Mouse (Mus musculus): ENCODE data around the gene Pcdh8. TPM values are rescaled to one million over a fixed set of nuclear protein-coding genes. Genes with fewer than 3 reads are reported as not detected.

The Pcdh8 gene
- polyA plus RNA-seq, 1 experiment from 2014 or later: 0.50 TPM

- TF ChIP-seq CTCF (IDR thresholded peaks at IDR 0.05): no peak
- DNase-seq (ENCODE audit: low read depth, low spot score) (no peak), ATAC-seq (peak; percentile 19)
- peaks cover 13% of the 10 kb centered on the region for H3K27me3 ChIP-seq
- ChIA-PET POLR2A (no interaction called here), CTCF (interaction anchor here (0.7 kb wide), 1 partner anchor 131 kb away, joined by 3 read pairs; no protein-coding TSS in a partner anchor)
- in situ Hi-C loops (cut with MboI; ENCODE audit: low pct_unique_long_range_greater_than_20kb): no loop called here
Measured at GRCm38 (mm10) chr14:79754157-79754556, 17.0 kb downstream of the Pcdh8 start.

- ATAC-seq: no peak
- CTCF ChIA-PET: no interaction called here
- DNase-seq (ENCODE audit: low read depth, low spot score): no peak
- no peak for TF ChIP-seq CTCF (IDR thresholded peaks at IDR 0.05)
- in situ Hi-C loops (cut with MboI; ENCODE audit: low pct_unique_long_range_greater_than_20kb): no loop called here
- POLR2A ChIA-PET: no interaction called here
- peaks cover 13% of the 10 kb centered on the region for H3K27me3 ChIP-seq
Measured at GRCm38 (mm10) chr14:79753733-79754132, 17.4 kb downstream of the Pcdh8 start.

- no peak for ATAC-seq
- peaks cover 4% of the 10 kb centered on the region for H3K27me3 ChIP-seq
- ChIA-PET POLR2A (no interaction called here), CTCF (no interaction called here)
- in situ Hi-C loops (cut with MboI; ENCODE audit: low pct_unique_long_range_greater_than_20kb): no loop called here
- no peak for TF ChIP-seq CTCF (IDR thresholded peaks at IDR 0.05)
- DNase-seq (ENCODE audit: low read depth, low spot score): no peak
Measured at GRCm38 (mm10) chr14:79740515-79740914, 30.6 kb downstream of the Pcdh8 start.

DNA sequence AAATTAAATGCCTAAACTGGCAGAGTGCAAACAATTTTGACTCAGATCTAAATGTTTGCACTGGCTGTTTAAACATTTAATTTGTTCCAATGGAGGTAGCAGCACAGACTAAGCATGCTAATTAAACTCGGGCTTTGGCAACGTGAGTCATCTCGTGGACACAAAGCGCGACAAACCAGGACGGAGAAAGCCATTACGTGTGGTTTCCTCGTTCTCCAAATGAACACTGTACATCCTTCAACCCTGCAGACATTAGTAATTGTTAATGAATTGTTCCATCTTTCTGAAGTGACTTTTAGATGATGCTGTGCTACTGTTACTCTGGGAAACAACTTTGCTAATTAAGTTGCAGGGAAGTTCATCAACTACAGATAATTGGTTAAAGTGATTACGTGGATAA lies 32.7 kb downstream of the Pcdh8 start:
- POLR2A ChIA-PET: no interaction called here
- TF ChIP-seq CTCF (IDR thresholded peaks at IDR 0.05): no peak
- DNase-seq (ENCODE audit: low read depth, low spot score) (no peak), ATAC-seq (peak; percentile 36)
- CTCF ChIA-PET: interaction anchor here (1.4 to 2.5 kb wide), 2 partner anchors 107 to 120 kb away, joined by 3 to 9 read pairs; no protein-coding TSS in a partner anchor
- in situ Hi-C loops (cut with MboI; ENCODE audit: low pct_unique_long_range_greater_than_20kb): loop anchor here (10.0 kb wide), 2 partner anchors 264 to 344 kb away; partner anchors contain the start of genes Mtrf1 and Naa16
- peaks cover 4% of the 10 kb centered on the region for H3K27me3 ChIP-seq

DNA sequence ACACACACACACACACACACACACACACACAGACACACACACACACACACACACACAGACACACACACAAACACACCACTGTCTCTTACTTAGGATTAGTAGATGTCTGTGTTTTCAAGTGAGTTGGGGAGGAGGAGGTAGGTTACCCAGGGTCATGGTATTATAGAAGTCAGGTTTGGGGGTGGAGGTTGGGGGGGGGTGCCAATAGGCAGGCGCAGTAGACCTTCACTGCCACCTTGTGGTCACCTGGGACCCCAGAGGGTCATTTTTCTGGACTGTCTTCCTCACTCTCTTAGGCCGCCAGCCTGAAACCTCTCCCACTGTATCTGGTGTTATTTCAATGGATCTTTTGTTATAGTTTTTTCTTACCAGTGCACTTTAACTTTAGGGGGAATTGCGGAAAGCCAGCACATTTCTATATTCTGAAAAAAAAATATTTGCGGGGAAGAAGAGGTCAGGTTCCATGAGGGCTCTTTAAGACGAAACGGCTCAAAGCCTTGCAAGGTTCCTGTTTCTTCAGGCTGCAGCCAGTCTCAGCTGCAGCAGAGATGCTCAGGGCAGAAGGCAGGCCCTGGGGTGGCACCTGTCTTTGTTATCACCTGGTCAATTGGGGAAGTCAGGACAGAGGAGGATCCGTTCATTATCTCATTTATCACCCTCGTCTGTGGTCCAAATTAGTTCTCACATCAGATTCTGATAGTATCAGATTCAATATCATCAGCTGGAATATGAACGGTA lies 33.3 kb downstream of the Pcdh8 start:
- no peaks in the 10 kb centered on the region for H3K27me3 ChIP-seq
- in situ Hi-C loops (cut with MboI; ENCODE audit: low pct_unique_long_range_greater_than_20kb): loop anchor here (10.0 kb wide), 2 partner anchors 263 to 343 kb away; partner anchors contain the start of genes Mtrf1 and Naa16
- DNase-seq (ENCODE audit: low read depth, low spot score) (no peak), ATAC-seq (peak; percentile 52)
- ChIA-PET POLR2A (no interaction called here), CTCF (interaction anchor here (0.9 to 2.5 kb wide), 3 partner anchors 15 to 120 kb away, joined by 3 to 9 read pairs (median 3); no protein-coding TSS in a partner anchor)
- TF ChIP-seq CTCF (IDR thresholded peaks at IDR 0.05): peak; percentile 71

DNA sequence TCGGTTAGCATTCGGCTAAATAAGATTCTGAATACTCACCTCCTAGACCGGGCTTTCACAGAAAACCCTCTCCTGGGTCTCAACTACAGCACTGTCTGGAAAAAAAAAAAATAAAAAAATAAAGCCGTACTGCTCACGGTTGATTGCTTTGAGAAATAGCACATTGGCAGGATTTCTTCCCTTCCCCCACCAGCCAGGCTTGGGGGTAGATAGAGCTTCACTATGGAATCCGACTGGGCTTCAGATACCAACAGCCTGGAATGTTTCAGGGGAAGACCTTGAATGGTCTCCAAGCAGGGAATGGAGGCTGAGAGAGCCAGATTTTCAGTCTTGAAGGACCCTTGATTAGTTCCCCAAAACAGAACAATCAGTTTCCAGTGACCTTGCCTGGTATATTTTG lies 34.3 kb downstream of the Pcdh8 start:
- POLR2A ChIA-PET: no interaction called here
- H3K27me3 ChIP-seq: no peaks in the 10 kb centered on the region
- DNase-seq (ENCODE audit: low read depth, low spot score) (no peak), ATAC-seq (no peak)
- CTCF ChIA-PET: interaction anchor here (0.9 to 2.5 kb wide), 2 partner anchors 14 to 119 kb away, joined by 3 to 9 read pairs; no protein-coding TSS in a partner anchor
- in situ Hi-C loops (cut with MboI; ENCODE audit: low pct_unique_long_range_greater_than_20kb): loop anchor here (10.0 kb wide), 2 partner anchors 262 to 342 kb away; partner anchors contain the start of genes Mtrf1 and Naa16
- no peak for TF ChIP-seq CTCF (IDR thresholded peaks at IDR 0.05)

DNA sequence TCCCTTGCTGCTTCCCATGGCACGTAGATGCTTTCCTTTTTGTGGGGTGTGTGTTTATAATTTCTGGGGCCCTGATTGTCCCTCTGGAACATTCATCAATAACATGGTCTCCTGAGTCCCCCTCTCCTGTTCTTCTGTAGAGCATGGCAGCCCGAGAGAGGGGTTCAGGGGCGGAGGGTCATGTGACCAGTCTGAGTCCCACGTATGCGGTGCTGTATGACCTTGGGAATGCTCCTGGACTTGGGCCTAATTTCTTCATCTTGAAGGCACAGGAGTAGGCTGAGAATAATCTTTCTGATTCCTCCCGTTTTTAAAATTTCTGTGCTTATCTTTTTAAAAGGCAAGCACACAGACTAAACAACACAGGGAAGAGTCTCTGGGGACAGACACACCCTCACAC lies 37.6 kb downstream of the Pcdh8 start:
- no peak for TF ChIP-seq CTCF (IDR thresholded peaks at IDR 0.05)
- ChIA-PET CTCF (no interaction called here), POLR2A (no interaction called here)
- ATAC-seq (no peak), DNase-seq (ENCODE audit: low read depth, low spot score) (no peak)
- in situ Hi-C loops (cut with MboI; ENCODE audit: low pct_unique_long_range_greater_than_20kb): loop anchor here (5.0 to 10.0 kb wide), 3 partner anchors 111 to 339 kb away; partner anchors contain the start of genes Mtrf1 and Naa16
- no peaks in the 10 kb centered on the region for H3K27me3 ChIP-seq

GRCm38 (mm10) chr14:79728811-79729210 lies 42.3 kb downstream of the Pcdh8 start:
- no peaks in the 10 kb centered on the region for H3K27me3 ChIP-seq
- TF ChIP-seq CTCF (IDR thresholded peaks at IDR 0.05): no peak
- ATAC-seq: no peak
- ChIA-PET POLR2A (no interaction called here), CTCF (interaction anchor here (0.8 to 1.7 kb wide), 4 partner anchors 10 to 111 kb away, joined by 3 to 5 read pairs (median 4); no protein-coding TSS in a partner anchor)
- DNase-seq (ENCODE audit: low read depth, low spot score): no peak
- in situ Hi-C loops (cut with MboI; ENCODE audit: low pct_unique_long_range_greater_than_20kb): no loop called here

- H3K27me3 ChIP-seq: no peaks in the 10 kb centered on the region
- ChIA-PET POLR2A (no interaction called here), CTCF (interaction anchor here (3.5 kb wide), 1 partner anchor 8 kb away, joined by 12 read pairs; no protein-coding TSS in a partner anchor)
- in situ Hi-C loops (cut with MboI; ENCODE audit: low pct_unique_long_range_greater_than_20kb): no loop called here
- ATAC-seq (no peak), DNase-seq (ENCODE audit: low read depth, low spot score) (no peak)
- TF ChIP-seq CTCF (IDR thresholded peaks at IDR 0.05): no peak
Measured at GRCm38 (mm10) chr14:79724002-79724681, 47.0 kb downstream of the Pcdh8 start.

- H3K27me3 ChIP-seq: no peaks in the 10 kb centered on the region
- POLR2A ChIA-PET: no interaction called here
- no peak for TF ChIP-seq CTCF (IDR thresholded peaks at IDR 0.05)
- in situ Hi-C loops (cut with MboI; ENCODE audit: low pct_unique_long_range_greater_than_20kb): no loop called here
- CTCF ChIA-PET: interaction anchor here (2.1 to 3.5 kb wide), 2 partner anchors 10 to 12 kb away, joined by 4 to 12 read pairs; no protein-coding TSS in a partner anchor
- ATAC-seq (no peak), DNase-seq (ENCODE audit: low read depth, low spot score) (no peak)
Measured at GRCm38 (mm10) chr14:79722228-79722627, 48.9 kb downstream of the Pcdh8 start.

Other genes with a start within 250 kb of the Pcdh8 start
- 183 TPM for gene Sugt1, start 183.6 kb downstream of the Pcdh8 start, polyA plus RNA-seq (2021)
- 2.5 TPM for gene Cnmd, start 109.1 kb downstream of the Pcdh8 start, polyA plus RNA-seq (2021)
- gene Olfm4, start 212.8 kb upstream of the Pcdh8 start, polyA plus RNA-seq (2021): not detected